Mouse (Mus musculus) small intestine, adult 2 months (tissue): Measurements from ENCODE around the gene Rbm20.

Experiments used
- CTCF ChIP-seq: fragments of 200-500 bp; IDR thresholded peaks from 2 replicates; pipeline ENCODE4 v1.5.1; 2012; ENCODE audit warnings: low read depth, mild to moderate bottlenecking, control low read depth, inconsistent platforms, low read length, moderate library complexity, mixed read lengths; ENCODE audit not compliant: insufficient replicate concordance, insufficient read length; ENCODE audit errors: extremely low read depth
- POLR2A ChIP-seq: fragments of 200-500 bp; IDR thresholded peaks from 2 replicates; pipeline ENCODE4 v1.6.1; 2012; ENCODE audit warnings: low read depth, mild to moderate bottlenecking, control low read depth, inconsistent platforms, low read length, moderate library complexity

DNA sequence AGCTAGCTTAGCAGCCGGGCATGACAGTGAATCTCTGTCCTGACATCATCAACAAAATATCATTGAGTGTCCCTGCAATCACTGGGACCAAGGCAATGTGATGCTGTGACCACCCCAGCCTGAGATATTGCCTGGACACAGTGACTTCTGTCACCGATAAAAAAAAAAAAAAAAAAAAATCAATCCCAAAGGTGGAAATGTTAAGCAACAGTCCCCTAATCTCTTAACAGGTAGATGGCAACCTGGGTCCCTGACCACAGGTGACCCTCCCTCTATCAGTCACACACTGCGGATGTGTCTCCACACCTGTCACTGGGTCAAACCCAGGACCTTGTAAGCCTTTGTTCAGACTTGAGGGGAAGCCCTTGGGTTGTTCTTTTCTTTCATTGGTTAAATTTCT, 128.0 kb downstream of the Rbm20 start:
- TF ChIP-seq CTCF (no peak), POLR2A (no peak)
